Mouse (Mus musculus): ENCODE results near the gene Pgbd5. TPM values are rescaled to one million over a fixed set of nuclear protein-coding genes. Genes with fewer than 3 reads are reported as not detected.

Pgbd5 gene
- polyA plus RNA-seq, 1 experiment from 2014 or later, result 0.93 TPM

DNA sequence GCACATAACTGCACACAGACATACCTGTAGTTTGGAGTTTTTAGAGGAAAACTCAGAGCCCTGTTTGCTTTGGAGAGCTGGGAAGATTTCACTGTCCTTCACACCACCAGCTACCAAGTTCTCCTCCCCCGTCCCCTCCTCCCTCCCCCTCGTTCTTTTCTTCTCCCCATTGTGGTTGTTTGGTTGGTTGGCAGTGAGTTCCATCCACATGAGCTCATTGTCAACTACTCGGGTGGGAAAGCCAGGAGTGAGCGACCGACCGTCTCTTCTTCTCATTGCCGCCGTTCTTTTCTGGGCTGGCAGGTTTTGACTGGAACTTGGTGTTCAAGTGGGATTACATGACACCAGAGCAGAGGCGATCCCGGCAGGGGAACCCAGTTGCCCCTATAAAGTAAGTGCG, 107.8 kb downstream of the Pgbd5 start:
- ATAC-seq (replicated peaks; ENCODE audit: low FRiP score), result no peak
- Histone ChIP-seq H3K36me3 (peaks cover 67% of the 10 kb centered on the region), H3K27me3 (no peaks in the 10 kb centered on the region), H3K27ac (no peak overlapping the region), H3K9me3 (replicated peaks) (no peaks in the 10 kb centered on the region), H3K4me3 (replicated peaks) (no peak overlapping the region), H3K9ac (no peak overlapping the region), H3K4me1 (0 out of 2 replicates have a peak, but pooled peaks cover 7% of the 10 kb centered on the region), H3K4me2 (no peak overlapping the region)
- 69% methylated on average over 11 of the region's 11 CpGs for WGBS

DNA sequence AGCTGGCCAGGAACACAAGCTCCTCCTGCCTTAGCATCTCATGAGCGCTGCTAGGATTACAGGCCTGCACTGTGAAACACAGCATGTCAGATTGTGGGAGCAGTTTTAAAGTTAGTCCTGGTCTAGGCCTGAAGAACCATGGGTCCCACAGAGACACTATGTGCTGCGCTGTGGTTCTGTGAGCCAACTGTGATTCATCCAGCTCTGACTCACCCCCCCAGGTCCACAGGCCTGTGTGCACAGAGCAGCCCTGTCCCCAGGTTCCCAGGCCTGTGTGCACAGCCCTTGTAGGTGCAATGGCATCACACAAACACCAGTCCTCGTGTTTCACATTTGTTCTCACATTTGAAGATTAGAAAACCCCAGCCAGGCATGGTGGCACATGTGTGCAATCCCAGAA, 108.4 kb downstream of the Pgbd5 start:
- no peak overlapping the region for H3K4me2 ChIP-seq
- no peaks in the 10 kb centered on the region for H3K27me3 ChIP-seq
- ATAC-seq (replicated peaks; ENCODE audit: low FRiP score), result no peak
- H3K4me1 ChIP-seq, result 0 out of 2 replicates have a peak, but pooled peaks cover 7% of the 10 kb centered on the region
- no peak overlapping the region for H3K4me3 ChIP-seq (replicated peaks)
- WGBS, result 87% methylated on average over 3 of the region's 3 CpGs
- H3K27ac ChIP-seq, result no peak overlapping the region
- H3K9ac ChIP-seq, result no peak overlapping the region
- H3K9me3 ChIP-seq (replicated peaks), result no peaks in the 10 kb centered on the region
- H3K36me3 ChIP-seq, result peaks cover 66% of the 10 kb centered on the region

DNA sequence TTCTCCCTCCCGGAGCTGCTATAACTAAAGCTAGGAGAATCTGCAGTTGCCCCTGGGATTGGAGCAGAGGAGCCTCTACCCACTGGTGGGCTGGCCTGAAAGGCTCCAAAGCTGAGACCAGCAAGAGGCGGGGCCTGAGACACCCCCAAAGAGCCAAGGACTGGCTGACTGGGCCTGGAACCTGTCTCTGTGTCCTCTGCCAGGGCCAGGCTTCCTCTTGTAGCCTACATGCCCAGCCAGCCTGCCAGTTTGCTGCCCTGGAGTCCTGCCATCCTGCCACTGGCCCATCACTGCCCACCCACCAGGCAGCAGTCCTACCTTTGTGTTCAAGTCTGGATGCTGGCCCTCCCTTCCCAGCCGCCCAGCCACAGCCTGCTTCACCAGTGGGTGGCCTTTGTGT, 109.0 kb downstream of the Pgbd5 start:
- no peak overlapping the region for H3K4me2 ChIP-seq
- no peak for ATAC-seq (replicated peaks; ENCODE audit: low FRiP score)
- WGBS, result 98% methylated on average over 2 of the region's 3 CpGs
- no peak overlapping the region for H3K4me3 ChIP-seq (replicated peaks)
- H3K4me1 ChIP-seq, result 0 out of 2 replicates have a peak, but pooled peaks cover 7% of the 10 kb centered on the region
- H3K9ac ChIP-seq, result no peak overlapping the region
- H3K27me3 ChIP-seq, result no peaks in the 10 kb centered on the region
- no peaks in the 10 kb centered on the region for H3K9me3 ChIP-seq (replicated peaks)
- peaks cover 66% of the 10 kb centered on the region for H3K36me3 ChIP-seq
- H3K27ac ChIP-seq, result no peak overlapping the region

DNA sequence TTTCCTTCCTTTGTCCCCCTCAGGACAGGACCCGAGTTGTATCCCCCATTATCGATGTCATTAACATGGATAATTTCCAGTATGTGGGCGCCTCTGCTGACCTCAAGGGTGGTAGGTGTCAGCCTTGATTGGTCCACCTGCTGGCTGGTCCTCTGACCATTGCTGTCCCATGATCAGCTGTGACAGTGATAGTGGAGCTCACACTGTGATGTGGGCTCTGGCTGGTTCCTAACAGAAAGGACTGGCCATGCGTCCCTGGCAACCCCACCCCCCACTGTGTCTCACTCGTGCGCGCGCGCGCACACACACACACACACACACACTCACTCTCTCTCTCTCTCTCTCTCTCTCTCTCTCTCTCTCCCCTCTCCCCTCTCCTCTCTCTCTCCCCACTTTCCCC, 109.8 kb downstream of the Pgbd5 start:
- H3K27ac ChIP-seq, result no peak overlapping the region
- H3K9me3 ChIP-seq (replicated peaks), result no peaks in the 10 kb centered on the region
- 0 out of 2 replicates have a peak, but pooled peaks cover 7% of the 10 kb centered on the region for H3K4me1 ChIP-seq
- H3K4me2 ChIP-seq, result no peak overlapping the region
- peaks cover 66% of the 10 kb centered on the region for H3K36me3 ChIP-seq
- 87% methylated on average over 10 of the region's 10 CpGs for WGBS
- no peaks in the 10 kb centered on the region for H3K27me3 ChIP-seq
- ATAC-seq (replicated peaks; ENCODE audit: low FRiP score), result no peak
- H3K9ac ChIP-seq, result no peak overlapping the region
- H3K4me3 ChIP-seq (replicated peaks), result no peak overlapping the region

GRCm38 (mm10) chr8:124328259-124328658, 111.2 kb downstream of the Pgbd5 start:
- no peak overlapping the region for H3K4me3 ChIP-seq (replicated peaks)
- no peaks in the 10 kb centered on the region for H3K27me3 ChIP-seq
- no peak overlapping the region for H3K27ac ChIP-seq
- WGBS, result 81% methylated on average over 7 of the region's 7 CpGs
- peaks cover 65% of the 10 kb centered on the region for H3K36me3 ChIP-seq
- ATAC-seq (replicated peaks; ENCODE audit: low FRiP score), result no peak
- no peak overlapping the region for H3K9ac ChIP-seq
- H3K4me2 ChIP-seq, result no peak overlapping the region
- 0 out of 2 replicates have a peak, but pooled peaks cover 7% of the 10 kb centered on the region for H3K4me1 ChIP-seq
- H3K9me3 ChIP-seq (replicated peaks), result no peaks in the 10 kb centered on the region

GRCm38 (mm10) chr8:124323356-124323755, 116.1 kb downstream of the Pgbd5 start:
- no peak overlapping the region for H3K27ac ChIP-seq
- no peak for ATAC-seq (replicated peaks; ENCODE audit: low FRiP score)

DNA sequence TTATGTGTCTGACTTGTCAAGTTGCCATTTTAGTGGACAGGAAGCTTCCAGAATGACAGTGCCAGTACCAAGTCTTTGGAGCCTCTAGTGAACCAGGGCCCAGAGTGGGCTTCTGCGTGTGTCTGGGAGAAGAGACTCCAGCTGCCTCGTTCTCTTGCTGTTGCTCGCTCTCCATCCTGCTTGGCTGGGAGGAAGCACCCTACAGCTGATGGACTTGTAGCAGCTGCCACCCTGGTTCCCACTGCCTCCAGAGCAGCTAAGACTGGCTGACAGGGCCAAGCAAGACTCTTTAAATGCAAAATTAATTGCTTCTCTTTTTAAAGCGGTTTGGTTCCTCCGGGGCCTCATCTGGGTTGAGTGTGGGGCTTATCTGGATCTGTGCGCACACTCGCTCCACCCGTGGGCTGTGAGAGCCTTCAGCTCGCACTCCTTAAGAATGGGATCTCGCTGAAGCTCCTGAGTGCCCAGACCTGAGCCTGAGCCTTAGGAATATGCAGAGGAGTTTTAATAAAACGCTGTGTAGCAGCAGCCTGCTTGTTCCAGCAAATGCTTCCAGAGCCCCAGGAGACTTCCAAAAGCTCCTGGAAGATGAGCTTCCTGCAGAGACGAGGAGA, 118.1 kb downstream of the Pgbd5 start:
- Histone ChIP-seq H3K4me3 (replicated peaks) (no peak overlapping the region), H3K4me1 (peaks cover 21% of the 10 kb centered on the region), H3K27ac (no peak overlapping the region), H3K36me3 (peaks cover 30% of the 10 kb centered on the region), H3K9me3 (replicated peaks) (no peaks in the 10 kb centered on the region), H3K27me3 (no peaks in the 10 kb centered on the region), H3K4me2 (no peak overlapping the region), H3K9ac (no peak overlapping the region)
- WGBS, result 62% methylated on average over 12 of the region's 12 CpGs
- no peak for ATAC-seq (replicated peaks; ENCODE audit: low FRiP score)

More at GRCm38 (mm10) chr8:124323356-124323755, 116.1 kb downstream of the Pgbd5 start:
- H3K4me3 ChIP-seq (replicated peaks), result no peak overlapping the region
- peaks cover 43% of the 10 kb centered on the region for H3K36me3 ChIP-seq
- WGBS, result 94% methylated on average over 14 of the region's 14 CpGs
- no peaks in the 10 kb centered on the region for H3K9me3 ChIP-seq (replicated peaks)
- no peaks in the 10 kb centered on the region for H3K27me3 ChIP-seq
- H3K9ac ChIP-seq, result no peak overlapping the region
- H3K4me1 ChIP-seq, result peaks cover 8% of the 10 kb centered on the region
- no peak overlapping the region for H3K4me2 ChIP-seq

GRCm38 (mm10) chr8:124319316-124319652, 120.2 kb downstream of the Pgbd5 start:
- Histone ChIP-seq H3K36me3 (peaks cover 10% of the 10 kb centered on the region), H3K4me2 (no peak overlapping the region)
- WGBS, result 84% methylated on average over 4 of the region's 4 CpGs

More at GRCm38 (mm10) chr8:124319316-124319652, 120.2 kb downstream of the Pgbd5 start:
- no peak overlapping the region for H3K27ac ChIP-seq
- H3K4me1 ChIP-seq, result peaks cover 29% of the 10 kb centered on the region
- H3K4me3 ChIP-seq (replicated peaks), result no peak overlapping the region
- no peak overlapping the region for H3K9ac ChIP-seq
- H3K9me3 ChIP-seq (replicated peaks), result no peaks in the 10 kb centered on the region
- ATAC-seq (replicated peaks; ENCODE audit: low FRiP score), result no peak
- no peaks in the 10 kb centered on the region for H3K27me3 ChIP-seq

Other genes with a start within 250 kb of the Pgbd5 start
- 47.6 and 49.0 TPM in 2 replicates for gene Galnt2, start 208.3 kb downstream of the Pgbd5 start, polyA plus RNA-seq (2015; fragmentation: Nextera tagmentation; extraction: Ambion mirVana)
- gene Cog2, start 81.1 kb upstream of the Pgbd5 start, polyA plus RNA-seq (2015; fragmentation: Nextera tagmentation; extraction: Ambion mirVana), result 35.6 and 36.4 TPM in 2 replicates
- gene Agt, start 130.0 kb upstream of the Pgbd5 start, polyA plus RNA-seq (2015; fragmentation: Nextera tagmentation; extraction: Ambion mirVana), result 1.9 and 3.2 TPM in 2 replicates
- gene Capn9, start 136.5 kb upstream of the Pgbd5 start, polyA plus RNA-seq (2015; fragmentation: Nextera tagmentation; extraction: Ambion mirVana), result 0.08 and 0.31 TPM in 2 replicates
- gene 2310022B05Rik, start 223.7 kb upstream of the Pgbd5 start, polyA plus RNA-seq (2015; fragmentation: Nextera tagmentation; extraction: Ambion mirVana), result 28.4 and 32.3 TPM in 2 replicates

Data from kidney, embryonic 15.5 days (tissue).